Mouse (Mus musculus) small intestine, adult 2 months (tissue): ENCODE measurements around the gene Nsd2. TPM values are rescaled to one million over a fixed set of nuclear protein-coding genes. Genes with fewer than 3 reads are reported as not detected.

Experiments
- H3K27ac ChIP-seq: fragments of 200-500 bp; 2 replicates; pipeline ENCODE4 v1.5.1; 2012; ENCODE audit warnings: low read depth, low read length, control low read depth, inconsistent platforms; ENCODE audit not compliant: insufficient read depth
- H3K27me3 ChIP-seq: fragments of 200-500 bp; 2 replicates; pipeline ENCODE4 v1.6.1; 2012; ENCODE audit warnings: mild to moderate bottlenecking, moderate library complexity, low read length, inconsistent platforms; ENCODE audit not compliant: control insufficient read depth, insufficient read depth
- H3K36me3 ChIP-seq: fragments of 200-500 bp; 2 replicates; pipeline ENCODE4 v1.6.1; 2012; ENCODE audit warnings: mild to moderate bottlenecking, low read length, control low read depth, inconsistent platforms; ENCODE audit not compliant: control insufficient read depth, insufficient read depth
- H3K4me1 ChIP-seq: fragments of 200-500 bp; 2 replicates; pipeline ENCODE4 v1.6.1; 2012; ENCODE audit warnings: low read length, inconsistent platforms, mixed read lengths; ENCODE audit not compliant: control insufficient read depth, insufficient read depth, insufficient read length
- H3K4me3 ChIP-seq: fragments of 200-500 bp; 2 replicates; pipeline ENCODE4 v1.5.1; 2012; ENCODE audit warnings: low read depth, mild to moderate bottlenecking, control low read depth, inconsistent platforms, low read length, moderate library complexity
- CTCF ChIP-seq: fragments of 200-500 bp; IDR thresholded peaks from 2 replicates; pipeline ENCODE4 v1.5.1; 2012; ENCODE audit warnings: low read depth, mild to moderate bottlenecking, control low read depth, inconsistent platforms, low read length, moderate library complexity, mixed read lengths; ENCODE audit not compliant: insufficient replicate concordance, insufficient read length; ENCODE audit errors: extremely low read depth
- POLR2A ChIP-seq: fragments of 200-500 bp; IDR thresholded peaks from 2 replicates; pipeline ENCODE4 v1.6.1; 2012; ENCODE audit warnings: low read depth, mild to moderate bottlenecking, control low read depth, inconsistent platforms, low read length, moderate library complexity
- WGBS: fragments of 180-500 bp; shearing (Covaris S2); methylation state at CpG from one replicate; pipeline ENCODE4 v1.1.7; 2018; 5-methylcytosine and 5-hydroxymethylcytosine counted together
- polyA plus RNA-seq: library from polyadenylated mRNA; depleted of rRNA; stranded (reverse); fragments of >200 nt; gene quantifications from 2 replicates; pipeline ENCODE4 v1.2.3, GENCODE M21; 2012

The Nsd2 gene
- polyA plus RNA-seq, 1 experiment: 5.8 TPM

- Histone ChIP-seq H3K4me3 (no peak overlapping the region), H3K4me1 (no peaks in the 10 kb centered on the region), H3K36me3 (peaks cover 10% of the 10 kb centered on the region), H3K27me3 (no peaks in the 10 kb centered on the region), H3K27ac (no peak overlapping the region)
- TF ChIP-seq CTCF (no peak), POLR2A (no peak)
- WGBS: 76% methylated on average over 4 of the region's 4 CpGs
Measured at GRCm38 (mm10) chr5:33842549-33842948, 22.0 kb downstream of the Nsd2 start.

GRCm38 (mm10) chr5:33851466-33851865 is 30.9 kb downstream of the Nsd2 start:
- no peak overlapping the region for H3K4me3 ChIP-seq
- H3K36me3 ChIP-seq: peaks cover 21% of the 10 kb centered on the region
- 93% methylated on average over 4 of the region's 4 CpGs for WGBS
- H3K27me3 ChIP-seq: no peaks in the 10 kb centered on the region
- no peaks in the 10 kb centered on the region for H3K4me1 ChIP-seq
- TF ChIP-seq POLR2A (no peak), CTCF (no peak)
- H3K27ac ChIP-seq: no peak overlapping the region

- TF ChIP-seq POLR2A (no peak), CTCF (no peak)
- Histone ChIP-seq H3K27ac (no peak overlapping the region), H3K36me3 (peaks cover 24% of the 10 kb centered on the region), H3K4me3 (no peak overlapping the region), H3K4me1 (no peaks in the 10 kb centered on the region), H3K27me3 (no peaks in the 10 kb centered on the region)
- 94% methylated on average over 1 of the region's 1 CpGs for WGBS
Measured at GRCm38 (mm10) chr5:33853086-33853485, 32.6 kb downstream of the Nsd2 start.

- TF ChIP-seq POLR2A: no peak
- TF ChIP-seq CTCF: no peak
- Histone ChIP-seq H3K4me3 (no peak overlapping the region), H3K27ac (no peak overlapping the region), H3K4me1 (no peaks in the 10 kb centered on the region), H3K36me3 (peaks cover 25% of the 10 kb centered on the region), H3K27me3 (no peaks in the 10 kb centered on the region)
- 79% methylated on average over 2 of the region's 2 CpGs for WGBS
Measured at GRCm38 (mm10) chr5:33854019-33854418, 33.5 kb downstream of the Nsd2 start.

GRCm38 (mm10) chr5:33857693-33858092 is 37.2 kb downstream of the Nsd2 start:
- TF ChIP-seq POLR2A (no peak), CTCF (no peak)
- peaks cover 40% of the 10 kb centered on the region for H3K36me3 ChIP-seq
- no peak overlapping the region for H3K4me3 ChIP-seq
- no peaks in the 10 kb centered on the region for H3K4me1 ChIP-seq
- H3K27me3 ChIP-seq: no peaks in the 10 kb centered on the region
- H3K27ac ChIP-seq: no peak overlapping the region

- no peak overlapping the region for H3K4me3 ChIP-seq
- no peak for TF ChIP-seq CTCF
- no peak for TF ChIP-seq POLR2A
- 98% methylated on average over 1 of the region's 1 CpGs for WGBS
- peaks cover 41% of the 10 kb centered on the region for H3K36me3 ChIP-seq
- H3K27me3 ChIP-seq: no peaks in the 10 kb centered on the region
- H3K4me1 ChIP-seq: no peaks in the 10 kb centered on the region
- H3K27ac ChIP-seq: no peak overlapping the region
Measured at GRCm38 (mm10) chr5:33875472-33875871, 54.9 kb downstream of the Nsd2 start.

- no peak for TF ChIP-seq POLR2A
- Histone ChIP-seq H3K4me3 (no peak overlapping the region), H3K27ac (no peak overlapping the region), H3K27me3 (no peaks in the 10 kb centered on the region), H3K36me3 (peaks cover 55% of the 10 kb centered on the region), H3K4me1 (no peaks in the 10 kb centered on the region)
- WGBS: 96% methylated on average over 4 of the region's 4 CpGs
Measured at GRCm38 (mm10) chr5:33881118-33881517, 60.6 kb downstream of the Nsd2 start.

- TF ChIP-seq CTCF: no peak
- TF ChIP-seq POLR2A: no peak
- no peaks in the 10 kb centered on the region for H3K4me1 ChIP-seq
Measured at GRCm38 (mm10) chr5:33893406-33893805, 72.9 kb downstream of the Nsd2 start.

More at GRCm38 (mm10) chr5:33893406-33893805, 72.9 kb downstream of the Nsd2 start:
- 91% methylated on average over 6 of the region's 6 CpGs for WGBS
- Histone ChIP-seq H3K4me3 (no peak overlapping the region), H3K27me3 (no peaks in the 10 kb centered on the region), H3K36me3 (peaks cover 53% of the 10 kb centered on the region), H3K27ac (no peak overlapping the region)
